Mouse (Mus musculus): ENCODE measurements around the gene Gid8. TPM values are rescaled to one million over a fixed set of nuclear protein-coding genes. Genes with fewer than 3 reads are reported as not detected.

The Gid8 gene
- total and polyA plus RNA-seq, 3 experiments, result 52.8 to 65.5 TPM; not detected in 1

DNA sequence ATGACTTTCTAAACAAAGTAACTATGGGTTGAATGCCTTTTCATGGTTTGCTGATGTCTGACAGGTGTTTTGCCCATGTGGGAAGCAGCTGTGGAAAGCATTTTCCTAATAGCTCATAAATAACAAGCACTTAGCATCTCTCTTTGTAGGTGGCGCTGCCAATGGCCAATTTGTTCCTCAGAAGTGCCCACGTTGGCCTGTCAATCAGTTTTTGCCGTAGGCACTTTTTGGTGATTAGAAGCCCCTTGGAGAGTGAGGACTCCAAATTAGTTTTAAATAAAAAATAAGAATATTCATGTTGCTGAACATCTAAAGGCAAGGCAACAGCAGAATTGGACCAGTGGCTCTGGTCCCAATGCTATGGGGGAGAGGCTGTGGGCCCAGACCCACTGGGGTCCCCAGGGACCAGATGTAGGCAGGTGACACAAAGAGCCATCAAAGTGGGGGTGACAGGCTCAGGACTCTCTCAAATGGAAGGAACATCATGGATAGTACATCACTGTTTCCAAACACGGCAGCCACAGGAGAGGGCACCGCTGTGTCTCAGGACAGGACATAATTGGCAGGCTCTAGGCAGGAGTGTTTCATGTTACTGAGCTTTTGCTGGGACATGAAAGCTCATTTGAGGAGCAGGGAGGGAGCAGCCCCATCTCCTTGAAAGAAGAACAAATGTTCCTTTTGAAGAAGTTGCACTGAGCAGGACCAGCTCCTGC, 45.2 kb downstream of the Gid8 start:
- Histone ChIP-seq H3K79me2 (ENCODE audit: control insufficient read depth, insufficient read depth, low read length, poor library complexity) (no peaks in the 10 kb centered on the region), H3K36me3 (ENCODE audit: control insufficient read depth in 1 of 2, insufficient read depth in 2 of 2, low read length in 2 of 2) (no peaks in the 10 kb centered on the region), H3K9me3 (replicated peaks; ENCODE audit: insufficient read depth, low read length) (no peaks in the 10 kb centered on the region), H3K4me3 (ENCODE audit: control insufficient read depth in 1 of 2, insufficient read depth in 1 of 2, low read depth in 2 of 2, low read length in 2 of 2) (no peak overlapping the region), H3K4me1 (ENCODE audit: control insufficient read depth in 1 of 2, insufficient read depth in 2 of 2, low read length in 2 of 2) (no peaks in the 10 kb centered on the region), H3K27me3 (ENCODE audit: control insufficient read depth in 1 of 2, insufficient read depth in 2 of 2, low read length in 2 of 2) (peaks cover 2 to 5% of the 10 kb centered on the region in 2 experiments; a peak in 3 of 4 replicates), H3K27ac (ENCODE audit: control insufficient read depth, low read depth, low read length) (no peak overlapping the region), H3K9ac (ENCODE audit: control insufficient read depth, low read depth, low read length, poor library complexity, severe bottlenecking) (no peak overlapping the region)
- DNase-seq (ENCODE audit: low read depth, low spot score), result no peak
- TF ChIP-seq ZC3H11A (IDR thresholded peaks at IDR 0.05; ENCODE audit: low read depth, low read length), result no peak

DNA sequence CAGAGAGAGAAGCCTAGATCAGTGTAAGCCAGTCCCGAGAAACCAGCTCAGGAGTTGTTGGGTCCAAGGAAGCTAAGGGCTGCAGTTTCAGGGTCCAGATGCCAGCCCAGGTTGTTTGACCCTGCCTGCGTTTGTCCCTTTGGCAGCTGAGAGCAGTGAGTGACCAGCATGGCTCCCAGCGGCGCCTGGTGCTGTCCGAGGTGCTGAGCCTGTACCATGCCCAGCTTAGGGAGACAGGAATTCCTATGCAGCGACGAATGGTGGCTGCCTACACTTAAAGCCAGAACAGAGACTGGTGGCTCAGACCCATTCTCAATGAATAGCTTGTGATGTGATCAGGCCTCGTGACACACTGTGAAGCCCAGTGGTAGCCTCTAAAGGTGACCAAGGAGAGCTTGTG, 46.0 kb downstream of the Gid8 start:
- no peak overlapping the region for H3K4me3 ChIP-seq (ENCODE audit: control insufficient read depth in 1 of 2, insufficient read depth in 1 of 2, low read depth in 2 of 2, low read length in 2 of 2)
- TF ChIP-seq ZC3H11A (IDR thresholded peaks at IDR 0.05; ENCODE audit: low read depth, low read length), result no peak
- TF ChIP-seq ZNF384 (IDR thresholded peaks at IDR 0.05; ENCODE audit: low read depth, low read length), result no peak
- no peak for TF ChIP-seq BHLHE40 (IDR thresholded peaks at IDR 0.05; ENCODE audit: borderline replicate concordance, low read depth, low read length)
- no peak for TF ChIP-seq ZKSCAN1 (IDR thresholded peaks at IDR 0.05; ENCODE audit: low read depth, low read length)
- peak; percentile 28; the same call in 1 of the 2 replicates for TF ChIP-seq MXI1 (IDR thresholded peaks at IDR 0.05; ENCODE audit: low read depth, low read length)
- no peak for TF ChIP-seq ZMIZ1 (IDR thresholded peaks at IDR 0.05; ENCODE audit: low read depth, low read length)
- TF ChIP-seq MAFK (IDR thresholded peaks at IDR 0.05; ENCODE audit: borderline replicate concordance, low read depth, low read length), result no peak
- TF ChIP-seq MEF2A (IDR thresholded peaks at IDR 0.05; ENCODE audit: extremely low read depth, insufficient replicate concordance, low read depth, low read length, poor library complexity, severe bottlenecking), result no peak
- no peaks in the 10 kb centered on the region for H3K36me3 ChIP-seq (ENCODE audit: control insufficient read depth in 1 of 2, insufficient read depth in 2 of 2, low read length in 2 of 2)
- no peaks in the 10 kb centered on the region for H3K79me2 ChIP-seq (ENCODE audit: control insufficient read depth, insufficient read depth, low read length, poor library complexity)
- DNase-seq (ENCODE audit: low read depth, low spot score), result peak; percentile 28
- H3K27ac ChIP-seq (ENCODE audit: control insufficient read depth, low read depth, low read length), result no peak overlapping the region
- H3K9ac ChIP-seq (ENCODE audit: control insufficient read depth, low read depth, low read length, poor library complexity, severe bottlenecking), result no peak overlapping the region
- H3K27me3 ChIP-seq (ENCODE audit: control insufficient read depth in 1 of 2, insufficient read depth in 2 of 2, low read length in 2 of 2), result peaks cover 2 to 5% of the 10 kb centered on the region in 2 experiments; a peak in 3 of 4 replicates
- H3K4me1 ChIP-seq (ENCODE audit: control insufficient read depth in 1 of 2, insufficient read depth in 2 of 2, low read length in 2 of 2), result no peaks in the 10 kb centered on the region
- H3K9me3 ChIP-seq (replicated peaks; ENCODE audit: insufficient read depth, low read length), result no peaks in the 10 kb centered on the region

DNA sequence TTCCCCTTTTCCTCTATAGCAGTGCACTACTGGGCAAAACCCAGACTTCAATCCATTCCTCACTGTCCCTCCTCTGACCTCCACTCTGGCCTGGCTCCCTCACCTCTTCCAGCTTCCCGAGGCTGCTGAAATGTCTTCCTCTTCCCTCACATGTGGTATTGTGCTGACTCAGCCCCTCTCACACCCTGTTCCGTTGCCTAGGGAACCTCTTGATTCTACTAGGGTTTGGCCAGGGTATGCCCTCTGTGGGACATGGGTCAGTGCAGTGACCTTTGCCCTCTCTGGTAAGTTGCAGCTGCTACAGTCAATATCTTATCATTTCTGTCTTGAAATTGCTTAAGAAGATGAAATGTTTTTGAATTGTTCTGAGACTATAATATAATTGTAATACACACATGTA, 46.9 kb downstream of the Gid8 start:
- Histone ChIP-seq H3K9ac (ENCODE audit: control insufficient read depth, low read depth, low read length, poor library complexity, severe bottlenecking) (no peak overlapping the region), H3K4me3 (ENCODE audit: control insufficient read depth in 1 of 2, insufficient read depth in 1 of 2, low read depth in 2 of 2, low read length in 2 of 2) (no peak overlapping the region), H3K9me3 (replicated peaks; ENCODE audit: insufficient read depth, low read length) (no peaks in the 10 kb centered on the region), H3K27me3 (ENCODE audit: control insufficient read depth in 1 of 2, insufficient read depth in 2 of 2, low read length in 2 of 2) (peaks cover 2 to 5% of the 10 kb centered on the region in 2 experiments; a peak in 3 of 4 replicates), H3K36me3 (ENCODE audit: control insufficient read depth in 1 of 2, insufficient read depth in 2 of 2, low read length in 2 of 2) (no peaks in the 10 kb centered on the region), H3K27ac (ENCODE audit: control insufficient read depth, low read depth, low read length) (no peak overlapping the region), H3K4me1 (ENCODE audit: control insufficient read depth in 1 of 2, insufficient read depth in 2 of 2, low read length in 2 of 2) (no peaks in the 10 kb centered on the region), H3K79me2 (ENCODE audit: control insufficient read depth, insufficient read depth, low read length, poor library complexity) (no peaks in the 10 kb centered on the region)
- DNase-seq (ENCODE audit: low read depth, low spot score), result no peak
- TF ChIP-seq ETS1 (IDR thresholded peaks at IDR 0.05; ENCODE audit: low read depth, low read length) (no peak), CTCF (IDR thresholded peaks at IDR 0.05 in 2 of 3, conservative IDR thresholded peaks at IDR 0.05 in 1 of 3; ENCODE audit: control insufficient read depth in 1 of 3, insufficient read depth in 1 of 3, low read depth in 2 of 3, low read length in 3 of 3, poor library complexity in 1 of 3, severe bottlenecking in 1 of 3) (no peak), ZMIZ1 (IDR thresholded peaks at IDR 0.05; ENCODE audit: low read depth, low read length) (no peak), RAD21 (IDR thresholded peaks at IDR 0.05; ENCODE audit: low read depth, low read length) (no peak), MEF2A (IDR thresholded peaks at IDR 0.05; ENCODE audit: extremely low read depth, insufficient replicate concordance, low read depth, low read length, poor library complexity, severe bottlenecking) (no peak)

Measured in MEL (cell line).